Mouse (Mus musculus) right cerebral cortex, adult 2 months (tissue): ENCODE results near the gene Cypt1.

Source experiments
- DNase-seq, 2 experiments: peaks; one replicate each; pipeline ENCODE4 v3.0.0; 2021 to 2022; ENCODE audit warnings: low spot score in 2 of 2

The Cypt1 gene

DNA sequence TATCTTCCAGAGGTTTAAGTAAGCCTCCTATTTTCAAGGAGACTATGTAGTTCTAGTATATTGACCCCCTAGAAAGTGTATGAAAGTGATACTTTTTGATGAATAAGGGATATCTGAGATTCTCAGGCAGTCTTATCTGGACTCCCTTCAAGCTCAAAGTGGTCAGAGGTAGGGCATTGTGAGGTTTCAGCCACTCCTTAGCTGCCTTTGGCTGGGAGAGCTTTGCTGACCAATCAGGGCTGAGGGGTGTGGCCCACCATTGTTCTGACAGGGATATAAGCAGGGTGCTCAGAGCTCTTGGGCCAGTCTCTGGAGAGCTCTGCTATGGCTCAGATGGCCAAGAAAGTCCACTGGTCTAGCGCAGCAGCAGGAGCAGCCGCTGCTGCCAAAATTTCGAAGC, at the start of gene Cypt1:
TSS of gene Cypt1 (plus strand) at position 301 of the 400 bp plus-strand sequence.
- DNase-seq, result no peak

DNA sequence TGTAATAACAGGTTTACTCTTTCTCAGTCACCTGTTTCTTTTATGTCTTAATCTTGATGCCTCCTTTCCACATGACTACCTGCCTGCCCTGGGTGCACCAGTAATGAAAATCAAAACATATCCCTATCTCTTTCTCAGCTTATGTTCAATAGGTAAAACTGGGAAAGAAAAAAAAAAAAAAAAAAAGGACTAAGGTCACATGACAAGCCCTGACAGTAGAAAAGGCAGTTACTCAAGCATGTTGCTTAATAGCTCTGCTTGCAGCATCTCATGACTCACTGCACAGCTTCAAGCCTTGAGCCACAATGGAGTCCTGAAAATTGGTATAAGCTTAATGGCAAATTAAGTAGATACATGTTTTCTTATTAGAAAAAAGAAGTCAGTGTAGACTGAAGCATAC, 24.1 kb downstream of the Cypt1 start:
- DNase-seq, result no peak

DNA sequence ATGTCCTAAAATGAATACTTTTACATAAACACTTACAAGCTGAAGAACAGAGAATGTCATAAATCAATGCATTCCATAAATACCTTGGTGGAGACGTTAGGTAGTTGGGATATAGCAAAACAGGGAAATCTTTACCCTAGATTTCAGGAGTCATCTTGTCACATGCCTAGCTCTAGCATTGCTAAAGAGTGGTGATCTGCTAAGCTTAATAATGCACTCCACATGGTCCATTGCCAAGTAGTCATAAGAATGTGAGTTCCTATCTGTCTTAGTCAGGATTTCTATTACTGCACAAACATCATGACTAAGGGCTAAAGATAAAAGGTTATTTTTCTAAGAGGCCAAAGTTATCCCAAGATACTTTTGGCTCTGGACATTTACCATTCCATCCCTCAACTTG, 34.4 kb downstream of the Cypt1 start:
- DNase-seq, result no peak

DNA sequence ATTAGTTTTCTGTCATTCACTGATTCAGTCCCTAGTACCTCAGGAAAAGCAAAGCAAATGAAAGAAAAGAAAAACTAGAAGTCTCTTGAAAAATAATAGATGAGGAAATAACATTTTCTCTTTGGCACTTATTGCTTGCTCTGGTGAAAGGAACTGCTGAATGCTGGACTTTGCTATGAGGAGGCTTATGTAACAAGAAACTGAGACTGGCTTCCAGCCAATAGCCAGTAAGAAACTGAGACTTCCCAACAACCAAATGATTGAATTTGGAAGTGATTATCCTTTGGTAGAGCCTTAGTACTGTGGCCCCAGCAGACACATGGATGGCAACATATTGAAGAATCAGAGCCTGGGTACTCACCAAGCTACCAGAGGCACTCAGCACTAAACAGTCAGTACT, 35.8 kb downstream of the Cypt1 start:
- DNase-seq, result peak; percentile 1 to 2
